Mouse (Mus musculus): ENCODE data around the gene Gpr61.

- TF ChIP-seq CTCF (IDR thresholded peaks at IDR 0.05; ENCODE audit: extremely low read depth, insufficient read length, insufficient replicate concordance, low read depth, low read length) (no peak), POLR2A (IDR thresholded peaks at IDR 0.05; ENCODE audit: low read depth, low read length) (no peak)
Measured at GRCm38 (mm10) chr3:108129367-108129766, 25.3 kb downstream of the Gpr61 start.

Data from small intestine, adult 2 months (tissue).